Mouse (Mus musculus): ENCODE results near the gene Gnb1l. TPM values are rescaled to one million over a fixed set of nuclear protein-coding genes. Genes with fewer than 3 reads are reported as not detected.

The Gnb1l gene
- polyA plus RNA-seq (2012; rRNA removed; ENCODE audit: low replicate concordance), result 11.7 and 15.7 TPM in 2 replicates

DNA sequence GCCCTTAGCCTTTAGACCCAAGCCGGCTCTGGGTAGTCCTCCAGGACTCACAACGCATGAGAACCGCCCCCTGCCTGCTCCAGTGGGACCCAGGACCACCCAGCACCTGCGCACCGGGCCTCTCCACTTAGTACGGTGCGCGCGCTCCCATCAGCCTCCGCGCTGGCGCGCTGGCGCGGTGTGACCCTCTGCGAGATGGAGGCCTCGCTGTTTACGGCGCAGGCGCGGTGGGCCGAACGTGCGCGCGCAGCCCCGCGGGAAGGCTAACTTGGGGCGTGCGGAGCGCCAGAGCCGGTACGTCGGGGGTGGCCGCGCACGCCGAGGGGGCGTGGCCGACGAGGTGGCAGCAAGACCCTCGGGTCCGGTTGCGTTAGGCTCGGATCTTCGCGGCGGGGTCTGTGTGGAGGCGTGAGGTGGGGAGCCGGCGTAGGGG is at the start of gene Gnb1l, which contains the start of gene Rtl10:
TSS of gene Gnb1l (plus strand) at position 156 of the 433 bp plus-strand sequence.
TSS of gene Rtl10 (plus strand) at position 344 of the 433 bp plus-strand sequence.

GRCm38 (mm10) chr16:18589804-18590790 is 91.6 kb downstream of the Gnb1l start, which contains the start of gene Tbx1:
Gene Tbx1 (minus strand): TSS chr16:18590671.

Other genes starting within 250 kb of the Gnb1l start
- 45.7 and 96.7 TPM in 2 replicates for gene Ranbp1, start 250.0 kb upstream of the Gnb1l start, polyA plus RNA-seq (2012; rRNA removed; ENCODE audit: low replicate concordance)
- gene Gm49776, start 240.4 kb upstream of the Gnb1l start, polyA plus RNA-seq (2012; rRNA removed; ENCODE audit: low replicate concordance), result not detected in 2 replicates
- 7.2 and 10.0 TPM in 2 replicates for gene Dgcr8, start 209.5 kb upstream of the Gnb1l start, polyA plus RNA-seq (2012; rRNA removed; ENCODE audit: low replicate concordance)
- 32.3 and 72.1 TPM in 2 replicates for gene Tango2, start 150.6 kb upstream of the Gnb1l start, polyA plus RNA-seq (2012; rRNA removed; ENCODE audit: low replicate concordance)
- gene Arvcf, start 150.5 kb upstream of the Gnb1l start, polyA plus RNA-seq (2012; rRNA removed; ENCODE audit: low replicate concordance), result 10.5 and 11.1 TPM in 2 replicates
- gene Txnrd2, start 72.3 kb upstream of the Gnb1l start, polyA plus RNA-seq (2012; rRNA removed; ENCODE audit: low replicate concordance), result 16.3 and 21.9 TPM in 2 replicates
- 166 and 239 TPM in 2 replicates for gene Comt, start 71.9 kb upstream of the Gnb1l start, polyA plus RNA-seq (2012; rRNA removed; ENCODE audit: low replicate concordance)
- gene Rtl10, start 188 bp downstream of the Gnb1l start, polyA plus RNA-seq (2012; rRNA removed; ENCODE audit: low replicate concordance), result 4.1 and 6.5 TPM in 2 replicates
- gene Tbx1, start 92.0 kb downstream of the Gnb1l start, polyA plus RNA-seq (2012; rRNA removed; ENCODE audit: low replicate concordance), result 6.8 and 14.9 TPM in 2 replicates
- gene Gp1bb, start 123.7 kb downstream of the Gnb1l start, polyA plus RNA-seq (2012; rRNA removed; ENCODE audit: low replicate concordance), result 32.7 and 480 TPM in 2 replicates
- gene Gm49601, start 127.7 kb downstream of the Gnb1l start, polyA plus RNA-seq (2012; rRNA removed; ENCODE audit: low replicate concordance), result 33.7 and 105 TPM in 2 replicates
- gene Sept5, start 131.2 kb downstream of the Gnb1l start, polyA plus RNA-seq (2012; rRNA removed; ENCODE audit: low replicate concordance), result 83.1 and 241 TPM in 2 replicates